Mouse (Mus musculus) intestine, embryonic 14.5 days (tissue): ENCODE measurements around the gene Ulk4. TPM values are rescaled to one million over a fixed set of nuclear protein-coding genes. Genes with fewer than 3 reads are reported as not detected.

ENCODE experiments used
- ATAC-seq: fragments of 200-750 bp; cut with Nextera tagmentation; replicated peaks from 2 replicates; pipeline ENCODE4 v1.8.0; 2017; ENCODE audit warnings: low read depth, moderate number of reproducible peaks, moderate TSS enrichment, moderate library complexity; ENCODE audit not compliant: low FRiP score, low TSS enrichment
- DNase-seq: peaks from one replicate; pipeline ENCODE4 v3.0.0-alpha.2; 2018; ENCODE audit warnings: low spot score
- H3K27ac ChIP-seq: fragments of 300-500 bp; sonication (generic); 2 replicates; pipeline ENCODE4 v1.5.1; 2014; ENCODE audit warnings: low read depth, mild to moderate bottlenecking, control low read depth
- H3K27me3 ChIP-seq: fragments of 300-500 bp; sonication (generic); replicated peaks from 2 replicates; pipeline ENCODE4 v1.6.1; 2014; ENCODE audit warnings: low read length, control low read depth; ENCODE audit not compliant: control insufficient read depth, insufficient read depth
- H3K36me3 ChIP-seq: fragments of 300-500 bp; sonication (generic); 2 replicates; pipeline ENCODE4 v1.6.1; 2014; ENCODE audit warnings: low read length, control low read depth; ENCODE audit not compliant: control insufficient read depth, insufficient read depth
- H3K4me1 ChIP-seq: fragments of 300-500 bp; sonication (generic); replicated peaks from 2 replicates; pipeline ENCODE4 v1.6.1; 2014; ENCODE audit warnings: low read length, control low read depth, mixed read lengths; ENCODE audit not compliant: control insufficient read depth, insufficient read depth
- H3K4me2 ChIP-seq: fragments of 300-500 bp; sonication (generic); 2 replicates; pipeline ENCODE4 v1.6.1; 2014; ENCODE audit warnings: low read length
- H3K4me3 ChIP-seq: fragments of 300-500 bp; sonication (generic); 2 replicates; pipeline ENCODE4 v1.5.1; 2014; ENCODE audit warnings: low read depth, low read length, control low read depth, mixed read lengths
- H3K9ac ChIP-seq: fragments of 300-500 bp; sonication (generic); 2 replicates; pipeline ENCODE4 v1.6.1; 2014; ENCODE audit warnings: mild to moderate bottlenecking, low read length
- H3K9me3 ChIP-seq: fragments of 300-500 bp; sonication (generic); 2 replicates; pipeline ENCODE4 v1.6.1; 2016; ENCODE audit warnings: low read length, control low read depth; ENCODE audit not compliant: control insufficient read depth
- WGBS: fragments of 180-500 bp; shearing (Covaris S2); extraction: QIAGEN DNeasy Blood & Tissue Kit; methylation state at CpG from one replicate; pipeline ENCODE4 v1.1.7; 2014; 5-methylcytosine and 5-hydroxymethylcytosine counted together
- polyA plus RNA-seq: library from polyadenylated mRNA; unstranded; fragments of >200 nt; fragmentation: Nextera tagmentation; extraction: Ambion mirVana; gene quantifications from 2 replicates; pipeline ENCODE4 v1.2.1, GENCODE M21; 2014

Ulk4 gene
- polyA plus RNA-seq, 1 experiment from 2014 or later = 122 TPM

GRCm38 (mm10) chr9:121043021-121043420, 234.0 kb downstream of the Ulk4 start:
- no peak overlapping the region for H3K27ac ChIP-seq
- no peak for ATAC-seq
- H3K36me3 ChIP-seq = no peaks in the 10 kb centered on the region
- no peak for DNase-seq
- WGBS = 95% methylated on average over 4 of the region's 4 CpGs
- H3K9ac ChIP-seq = no peak overlapping the region
- no peaks in the 10 kb centered on the region for H3K4me1 ChIP-seq
- no peaks in the 10 kb centered on the region for H3K9me3 ChIP-seq
- H3K27me3 ChIP-seq = no peaks in the 10 kb centered on the region
- H3K4me3 ChIP-seq = no peak overlapping the region
- no peak overlapping the region for H3K4me2 ChIP-seq

- Histone ChIP-seq H3K4me1 (no peaks in the 10 kb centered on the region), H3K9me3 (no peaks in the 10 kb centered on the region), H3K27me3 (no peaks in the 10 kb centered on the region), H3K36me3 (no peaks in the 10 kb centered on the region), H3K4me2 (no peak overlapping the region), H3K9ac (no peak overlapping the region), H3K4me3 (no peak overlapping the region), H3K27ac (no peak overlapping the region)
- DNase-seq (no peak), ATAC-seq (no peak)
- WGBS = 66% methylated on average over 4 of the region's 4 CpGs
Measured at GRCm38 (mm10) chr9:121038396-121038795, 238.6 kb downstream of the Ulk4 start.

- ATAC-seq = no peak
- no peak for DNase-seq
- Histone ChIP-seq H3K4me2 (no peak overlapping the region), H3K4me1 (no peaks in the 10 kb centered on the region), H3K27me3 (no peaks in the 10 kb centered on the region), H3K9me3 (no peaks in the 10 kb centered on the region), H3K27ac (no peak overlapping the region), H3K9ac (no peak overlapping the region), H3K36me3 (no peaks in the 10 kb centered on the region), H3K4me3 (no peak overlapping the region)
- WGBS = 66% methylated on average over 5 of the region's 5 CpGs
Measured at GRCm38 (mm10) chr9:121037975-121038374, 239.0 kb downstream of the Ulk4 start.

- 63% methylated on average over 6 of the region's 6 CpGs for WGBS
Measured at GRCm38 (mm10) chr9:121035296-121035695, 241.7 kb downstream of the Ulk4 start.

DNA sequence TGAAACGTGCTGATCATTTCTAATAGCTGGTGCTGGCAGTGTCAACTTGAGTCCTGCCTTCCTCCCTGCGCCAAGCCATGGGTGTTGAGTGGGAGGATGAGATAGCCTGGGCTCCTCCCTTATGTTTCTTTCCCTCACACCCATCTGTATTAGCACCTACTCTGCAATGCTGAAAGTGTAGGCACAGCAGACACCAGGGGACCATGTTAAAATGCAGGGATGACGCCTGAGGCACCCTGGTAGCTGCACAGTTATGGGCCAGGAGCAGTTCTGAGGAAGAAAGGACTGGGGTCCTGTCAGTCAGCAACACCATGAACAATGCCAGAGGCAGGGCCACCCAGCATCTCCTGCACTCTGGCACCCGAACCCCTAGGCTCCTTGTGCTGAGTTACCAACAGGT, 243.4 kb downstream of the Ulk4 start:
- Histone ChIP-seq H3K9ac (no peak overlapping the region), H3K4me2 (no peak overlapping the region), H3K27me3 (no peaks in the 10 kb centered on the region), H3K9me3 (no peaks in the 10 kb centered on the region), H3K4me3 (no peak overlapping the region), H3K4me1 (no peaks in the 10 kb centered on the region), H3K27ac (no peak overlapping the region), H3K36me3 (no peaks in the 10 kb centered on the region)
- no peak for DNase-seq
- no peak for ATAC-seq
- 75% methylated on average over 4 of the region's 4 CpGs for WGBS

More at GRCm38 (mm10) chr9:121035296-121035695, 241.7 kb downstream of the Ulk4 start:
- Histone ChIP-seq H3K4me2 (no peak overlapping the region), H3K27me3 (no peaks in the 10 kb centered on the region), H3K9ac (no peak overlapping the region), H3K36me3 (no peaks in the 10 kb centered on the region), H3K27ac (no peak overlapping the region), H3K4me1 (no peaks in the 10 kb centered on the region), H3K9me3 (no peaks in the 10 kb centered on the region), H3K4me3 (no peak overlapping the region)
- DNase-seq (no peak), ATAC-seq (no peak)

- no peaks in the 10 kb centered on the region for H3K27me3 ChIP-seq
- no peaks in the 10 kb centered on the region for H3K4me1 ChIP-seq
- H3K9me3 ChIP-seq = no peaks in the 10 kb centered on the region
- H3K4me3 ChIP-seq = no peak overlapping the region
- H3K9ac ChIP-seq = no peak overlapping the region
- 66% methylated on average over 10 of the region's 10 CpGs for WGBS
- H3K36me3 ChIP-seq = no peaks in the 10 kb centered on the region
- H3K4me2 ChIP-seq = no peak overlapping the region
- ATAC-seq = no peak
- no peak for DNase-seq
- H3K27ac ChIP-seq = no peak overlapping the region
Measured at GRCm38 (mm10) chr9:121032322-121032964, 244.6 kb downstream of the Ulk4 start.

DNA sequence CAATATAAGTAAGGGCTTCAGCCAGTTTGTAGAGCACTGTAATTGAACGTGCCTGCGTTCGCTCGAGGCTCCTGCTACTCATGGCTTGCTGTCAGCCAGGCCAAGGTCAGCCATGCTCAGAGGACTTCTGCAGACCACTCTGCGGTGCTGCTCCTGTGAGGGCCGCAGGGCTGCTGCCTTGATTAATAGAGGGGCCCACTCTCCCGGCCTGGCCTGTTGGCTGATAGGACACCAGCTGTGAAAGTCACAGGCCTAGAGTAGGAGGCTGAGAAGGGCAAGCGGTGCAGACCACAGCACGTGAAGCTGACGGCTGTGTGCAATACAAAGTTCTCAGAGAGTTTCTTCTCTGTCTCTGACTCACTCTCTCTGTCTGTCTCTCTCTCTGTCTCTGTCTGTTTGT, 246.0 kb downstream of the Ulk4 start:
- H3K4me2 ChIP-seq = no peak overlapping the region
- no peak overlapping the region for H3K27ac ChIP-seq
- H3K27me3 ChIP-seq = no peaks in the 10 kb centered on the region
- no peak overlapping the region for H3K4me3 ChIP-seq
- no peak for ATAC-seq
- H3K9ac ChIP-seq = no peak overlapping the region
- DNase-seq = no peak
- WGBS = 43% methylated on average over 10 of the region's 10 CpGs
- no peaks in the 10 kb centered on the region for H3K9me3 ChIP-seq
- no peaks in the 10 kb centered on the region for H3K4me1 ChIP-seq
- H3K36me3 ChIP-seq = no peaks in the 10 kb centered on the region

DNA sequence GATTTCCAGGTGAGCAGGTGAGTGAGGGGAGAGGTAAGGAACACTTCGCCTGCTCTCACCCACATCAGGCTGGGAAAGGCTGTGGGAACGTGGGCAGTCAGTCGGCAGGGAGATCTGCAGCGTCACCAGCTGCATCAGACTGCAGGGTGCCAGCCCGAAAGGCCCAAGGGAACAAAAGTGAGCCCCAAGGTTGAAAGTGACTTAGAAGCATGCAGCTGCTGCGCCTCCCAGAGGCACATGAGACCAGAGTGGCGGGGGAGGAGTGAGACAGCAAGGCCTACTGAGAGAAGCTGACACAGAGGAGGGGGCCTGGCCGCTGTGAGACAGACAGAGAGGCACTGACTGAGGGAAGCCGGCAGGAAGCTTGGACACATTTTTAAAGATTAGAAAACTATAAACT, 247.2 kb downstream of the Ulk4 start:
- Histone ChIP-seq H3K27me3 (no peaks in the 10 kb centered on the region), H3K27ac (no peak overlapping the region), H3K9me3 (no peaks in the 10 kb centered on the region), H3K4me2 (no peak overlapping the region), H3K9ac (0 out of 2 replicates have a peak overlapping the region, but pooled peaks have one; percentile 11), H3K4me1 (no peaks in the 10 kb centered on the region), H3K4me3 (no peak overlapping the region), H3K36me3 (no peaks in the 10 kb centered on the region)
- WGBS = 61% methylated on average over 9 of the region's 9 CpGs
- no peak for DNase-seq
- no peak for ATAC-seq

DNA sequence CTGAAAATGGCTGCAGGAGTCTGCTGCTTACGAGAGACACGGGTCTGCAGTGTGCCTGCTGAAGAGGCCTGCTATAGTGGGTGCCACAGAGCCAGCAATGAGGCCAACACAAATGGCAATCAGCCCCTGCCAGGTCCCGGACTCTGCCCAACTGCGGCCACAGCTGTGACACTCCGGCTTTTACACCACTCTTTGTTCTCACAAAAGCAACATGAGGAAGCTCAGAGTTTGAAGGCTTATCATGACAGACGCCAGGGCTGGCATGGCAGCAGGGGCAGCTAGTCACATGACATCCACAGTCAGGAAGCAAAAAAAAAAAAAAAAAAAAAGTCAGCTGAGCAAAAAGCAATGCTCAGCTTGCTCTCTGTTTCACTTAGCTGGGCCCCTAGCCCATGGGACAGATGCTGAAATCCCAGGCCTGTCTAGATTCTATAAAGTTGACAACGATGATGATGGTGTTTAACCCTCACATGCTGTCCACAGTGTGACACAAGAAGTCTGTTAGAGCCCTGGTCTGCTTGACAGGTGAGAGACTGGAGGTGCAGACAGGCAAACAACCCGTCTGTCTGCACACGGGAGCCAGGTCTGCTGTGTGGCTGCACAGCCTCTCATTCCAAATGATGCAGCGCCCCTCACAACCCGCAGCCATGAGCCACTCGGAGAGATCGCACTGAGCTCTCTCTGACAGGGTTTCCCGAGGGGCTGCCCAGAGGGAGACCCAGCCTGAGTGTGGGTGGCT, 253.3 kb downstream of the Ulk4 start:
- H3K4me2 ChIP-seq = no peak overlapping the region
- H3K4me1 ChIP-seq = no peaks in the 10 kb centered on the region
- no peak overlapping the region for H3K4me3 ChIP-seq
- H3K36me3 ChIP-seq = no peaks in the 10 kb centered on the region
- DNase-seq (no peak), ATAC-seq (no peak)
- no peaks in the 10 kb centered on the region for H3K9me3 ChIP-seq
- no peak overlapping the region for H3K9ac ChIP-seq
- H3K27ac ChIP-seq = no peak overlapping the region
- WGBS = 82% methylated on average over 14 of the region's 14 CpGs
- no peaks in the 10 kb centered on the region for H3K27me3 ChIP-seq
